Mouse (Mus musculus): Measurements from ENCODE around the gene Ndufb3.
A peak's percentile ranks its signal among the peaks of the same experiment; 100 is the strongest.
"Not testable (repeated sequence)": the region's sequence is repeated elsewhere in the genome, so short reads cannot be mapped to it uniquely, and the experiment has no call there.

The Ndufb3 gene

DNA sequence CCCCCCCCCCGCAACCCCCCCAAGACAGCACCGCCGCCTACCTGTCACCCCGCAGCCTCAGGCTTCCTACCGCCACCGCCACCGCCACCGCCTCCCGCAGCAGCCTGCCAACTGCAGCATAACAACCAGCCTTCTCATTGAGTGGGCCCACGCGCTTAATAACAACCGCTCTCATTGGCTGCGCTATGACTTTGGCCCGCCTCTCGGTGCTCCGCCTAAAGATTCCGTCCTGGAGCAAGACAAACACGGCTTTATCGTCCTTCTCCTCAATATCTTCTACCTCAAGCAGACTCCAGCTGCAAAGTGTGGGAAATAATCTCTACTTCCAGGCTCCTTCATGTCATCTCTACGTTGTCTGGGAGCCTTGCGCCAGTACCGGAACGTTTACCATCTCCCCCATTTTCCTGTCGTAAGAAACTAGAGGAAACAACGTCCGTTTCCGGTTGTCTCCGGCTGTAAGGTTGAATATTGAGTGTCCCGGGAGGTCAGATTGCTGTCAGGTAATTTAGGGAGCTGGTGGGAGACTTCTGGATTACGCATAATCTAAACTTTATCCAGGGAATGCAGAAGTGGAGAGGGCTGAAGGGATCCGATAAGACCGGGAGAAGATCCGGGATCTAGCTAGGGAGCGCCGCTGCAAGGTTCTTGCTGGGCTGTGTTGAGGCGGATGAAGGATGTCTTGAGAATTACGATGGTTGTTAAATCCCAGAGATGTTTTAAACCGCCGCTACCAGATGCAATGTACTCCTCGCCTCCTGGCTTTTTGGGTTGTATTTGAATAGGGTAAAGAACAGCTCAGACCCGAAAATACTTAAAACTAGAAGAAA is at the start of gene Ndufb3, which contains the start of gene Fam126b:
Gene Ndufb3, plus strand, starts transcription at position 214 of the 827 bp plus-strand sequence.
Gene Fam126b, minus strand, starts transcription at position 153 of the 827 bp plus-strand sequence.
- peak; percentile 86 for DNase-seq

DNA sequence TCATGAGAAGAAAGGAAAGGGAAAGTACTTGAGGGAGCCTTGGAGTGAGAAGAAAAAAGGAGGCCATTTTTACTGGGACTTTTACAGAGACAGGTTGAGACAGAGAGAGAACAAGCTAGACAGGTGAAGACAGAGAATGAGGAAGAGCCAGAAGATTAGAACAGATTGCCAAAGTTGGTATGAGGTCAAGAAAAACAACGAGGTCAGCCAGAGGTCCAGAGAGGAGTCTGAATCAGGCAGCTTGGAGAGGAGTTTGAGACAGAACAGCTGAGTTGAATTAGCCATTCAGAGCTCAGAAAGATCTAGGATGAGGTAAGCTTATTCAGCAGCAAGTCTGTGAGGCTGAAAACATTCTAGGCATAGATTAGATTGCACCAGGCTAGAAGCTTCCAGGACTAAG is 44.8 kb upstream of the Ndufb3 start:
- DNase-seq, result no peak

DNA sequence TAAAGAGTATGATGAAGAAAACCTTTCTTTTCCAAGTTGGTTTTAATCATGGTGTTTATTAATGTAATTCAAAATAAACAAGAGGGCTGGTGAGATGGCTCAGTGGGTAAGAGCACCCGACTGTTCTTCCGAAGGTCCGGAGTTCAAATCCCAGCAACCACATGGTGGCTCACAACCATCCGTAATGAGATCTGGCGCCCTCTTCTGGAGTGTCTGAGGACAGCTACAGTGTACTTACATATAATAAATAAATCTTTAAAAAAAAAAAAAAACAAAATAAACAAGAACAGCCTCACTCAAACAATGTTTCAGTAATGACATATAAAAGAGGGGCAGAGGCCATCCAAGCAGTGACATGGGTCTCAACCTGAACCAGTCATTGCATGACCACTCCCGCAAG is 25.8 kb upstream of the Ndufb3 start:
- not testable (repeated sequence) for DNase-seq

DNA sequence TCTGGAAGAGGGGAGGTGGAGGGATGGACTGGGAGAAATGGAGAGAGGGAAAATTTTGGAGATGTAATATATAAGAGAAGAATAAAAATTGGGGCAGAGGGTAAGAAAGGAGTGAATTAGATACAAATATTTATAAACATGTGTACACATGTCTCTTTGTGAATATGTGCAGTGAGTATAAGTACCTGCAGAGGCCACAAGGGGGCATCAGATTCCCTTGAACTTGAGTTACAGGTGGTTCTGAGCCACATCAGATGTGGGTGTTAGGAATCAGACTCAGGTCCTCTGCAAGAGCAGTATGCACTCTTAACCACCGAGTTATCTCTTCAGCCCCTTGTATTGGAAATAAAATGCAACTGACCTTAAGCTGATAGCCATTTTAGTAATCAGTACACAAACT is 23.7 kb upstream of the Ndufb3 start:
- DNase-seq, result peak; percentile 42

DNA sequence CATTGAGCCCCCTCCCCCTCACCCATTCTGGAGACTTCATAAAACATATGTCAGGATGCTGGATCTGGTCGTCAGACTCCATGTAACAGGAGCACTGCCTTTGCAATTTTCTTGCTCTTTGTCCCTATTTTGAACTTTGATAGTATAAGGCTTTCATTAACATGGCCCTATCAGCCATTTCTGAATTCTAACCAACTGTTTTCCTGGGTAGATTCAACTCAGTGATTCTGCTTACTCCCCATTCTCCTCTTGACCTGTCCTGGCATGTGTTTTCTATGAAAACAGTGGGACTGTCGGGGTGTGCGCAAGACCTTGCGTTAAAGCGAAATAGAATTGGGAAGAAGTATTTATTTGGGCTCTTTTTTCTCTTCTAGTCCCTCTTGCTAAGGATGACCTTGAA is 21.2 kb upstream of the Ndufb3 start:
- DNase-seq, result no peak

DNA sequence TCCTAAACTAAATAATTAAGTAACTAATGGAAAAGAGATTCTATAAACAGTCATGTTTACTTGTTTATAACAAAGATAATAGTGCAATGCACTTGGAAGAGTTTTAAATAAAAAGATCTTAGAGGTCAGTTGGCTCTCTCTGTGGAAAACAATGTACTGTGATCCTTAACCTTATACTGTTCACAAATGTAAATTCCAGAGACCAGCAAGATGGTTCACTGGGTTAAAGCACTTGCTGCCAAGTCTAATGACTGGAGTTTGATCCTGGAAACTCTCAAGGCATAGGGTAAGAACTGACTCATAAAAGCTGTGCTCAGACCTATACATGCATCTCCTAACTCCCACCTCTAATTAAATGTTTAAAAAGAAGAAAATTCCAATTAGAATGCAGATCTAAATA is 19.6 kb upstream of the Ndufb3 start:
- no peak for DNase-seq

DNA sequence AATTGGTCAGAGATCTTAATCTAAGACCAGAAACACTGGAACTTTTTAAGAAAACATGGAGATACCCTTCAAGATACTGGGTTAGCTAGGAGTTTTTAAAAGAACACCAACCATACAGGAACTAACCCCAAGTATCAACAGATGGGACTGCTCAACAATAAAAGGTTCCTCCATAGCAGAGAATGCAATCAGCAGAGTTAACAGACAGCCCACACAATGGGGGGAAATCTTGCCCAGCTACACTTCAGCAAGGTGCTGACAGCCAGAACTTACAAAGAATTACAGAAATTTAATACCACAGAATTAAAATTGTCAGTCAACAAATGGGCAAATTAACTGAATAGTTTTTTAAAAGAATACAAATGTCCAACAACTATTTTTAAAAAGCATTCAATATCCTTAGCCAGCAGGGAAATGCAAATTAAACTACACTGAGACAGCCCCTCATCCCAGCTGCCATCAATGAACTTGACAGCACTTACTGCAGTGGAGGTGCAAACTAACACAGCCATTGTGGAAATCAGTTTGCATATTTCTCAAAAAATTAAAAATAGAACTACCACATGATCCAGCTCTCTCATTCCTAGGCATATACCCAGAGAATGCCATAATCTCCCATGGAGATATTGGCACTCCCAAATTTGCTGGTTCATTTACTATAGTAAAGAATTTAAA is 17.6 kb upstream of the Ndufb3 start:
- DNase-seq, result no peak

DNA sequence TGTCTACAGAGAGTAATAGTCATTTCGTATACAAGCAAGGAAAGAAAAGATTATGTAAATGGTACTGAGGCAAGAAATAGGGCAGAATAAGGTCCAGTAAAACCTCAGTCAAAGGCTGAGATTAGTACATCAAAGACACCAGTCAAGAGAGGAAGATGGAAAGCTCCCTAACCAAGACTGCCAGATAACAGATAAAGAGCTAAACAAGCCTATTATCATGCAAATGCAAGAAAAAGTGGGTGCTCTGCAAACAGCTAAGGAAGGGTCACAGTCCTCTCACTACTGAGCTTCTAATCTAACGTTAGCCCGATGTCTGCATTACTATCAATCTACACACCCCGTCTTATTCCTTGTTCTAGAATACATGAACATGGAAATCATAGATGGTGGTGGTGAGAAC is 15.7 kb upstream of the Ndufb3 start:
- no peak for DNase-seq

DNA sequence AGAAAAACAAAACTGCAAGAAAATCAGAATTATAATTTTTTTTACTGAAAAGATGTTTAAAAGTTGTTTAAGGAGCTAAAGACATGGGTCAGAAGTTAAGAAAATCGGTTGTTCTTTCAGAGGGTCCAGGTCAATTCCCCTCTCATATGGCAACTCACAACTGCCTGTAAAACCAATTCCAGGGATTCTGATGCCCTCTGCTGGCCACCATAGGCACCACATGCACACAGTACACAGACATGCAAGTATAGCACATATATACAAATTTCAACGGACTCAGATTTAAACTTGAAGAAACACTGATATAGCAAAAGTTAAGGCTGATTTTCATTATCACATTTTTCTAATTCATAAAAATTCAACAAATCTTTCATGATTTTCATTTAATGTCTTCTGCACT is 7.0 kb upstream of the Ndufb3 start:
- DNase-seq, result peak; percentile 53

DNA sequence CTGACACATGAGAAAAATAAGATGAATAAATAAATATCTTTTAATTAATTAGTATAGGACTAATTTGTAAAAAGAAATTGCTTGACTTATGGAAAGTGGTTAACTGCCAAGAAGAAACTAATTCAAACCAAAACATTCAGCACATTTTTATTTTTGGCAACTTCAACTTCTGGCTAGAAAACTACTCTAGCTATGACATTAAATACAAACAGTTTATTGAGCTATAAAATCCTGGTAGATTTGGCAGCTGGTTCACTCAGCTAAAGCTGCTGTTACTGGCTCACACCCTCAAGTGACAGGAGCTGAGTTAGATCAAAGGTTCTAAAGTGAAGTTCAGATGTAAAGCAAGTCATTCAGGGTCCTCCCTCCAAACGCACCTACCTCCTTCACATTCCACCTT is 3.6 kb upstream of the Ndufb3 start:
- no peak for DNase-seq

DNA sequence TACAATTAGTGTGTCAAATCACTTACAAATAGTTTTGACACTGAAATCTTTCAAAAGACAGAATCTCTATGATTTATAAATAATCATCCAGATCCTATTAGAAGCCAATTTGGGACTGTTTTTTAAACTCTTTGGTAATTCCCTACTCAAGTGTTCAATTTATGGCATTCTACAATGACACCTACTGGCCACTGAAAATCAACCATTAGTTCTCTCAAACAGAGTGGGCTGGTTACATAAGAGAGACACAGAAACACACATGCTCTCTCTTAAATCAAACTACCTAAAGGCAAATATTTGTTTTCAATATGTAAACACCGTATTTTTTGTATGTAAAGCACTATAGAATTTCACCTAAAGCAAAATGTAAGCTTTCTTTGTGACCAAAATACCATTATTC is 1.9 kb upstream of the Ndufb3 start:
- no peak for DNase-seq

DNA sequence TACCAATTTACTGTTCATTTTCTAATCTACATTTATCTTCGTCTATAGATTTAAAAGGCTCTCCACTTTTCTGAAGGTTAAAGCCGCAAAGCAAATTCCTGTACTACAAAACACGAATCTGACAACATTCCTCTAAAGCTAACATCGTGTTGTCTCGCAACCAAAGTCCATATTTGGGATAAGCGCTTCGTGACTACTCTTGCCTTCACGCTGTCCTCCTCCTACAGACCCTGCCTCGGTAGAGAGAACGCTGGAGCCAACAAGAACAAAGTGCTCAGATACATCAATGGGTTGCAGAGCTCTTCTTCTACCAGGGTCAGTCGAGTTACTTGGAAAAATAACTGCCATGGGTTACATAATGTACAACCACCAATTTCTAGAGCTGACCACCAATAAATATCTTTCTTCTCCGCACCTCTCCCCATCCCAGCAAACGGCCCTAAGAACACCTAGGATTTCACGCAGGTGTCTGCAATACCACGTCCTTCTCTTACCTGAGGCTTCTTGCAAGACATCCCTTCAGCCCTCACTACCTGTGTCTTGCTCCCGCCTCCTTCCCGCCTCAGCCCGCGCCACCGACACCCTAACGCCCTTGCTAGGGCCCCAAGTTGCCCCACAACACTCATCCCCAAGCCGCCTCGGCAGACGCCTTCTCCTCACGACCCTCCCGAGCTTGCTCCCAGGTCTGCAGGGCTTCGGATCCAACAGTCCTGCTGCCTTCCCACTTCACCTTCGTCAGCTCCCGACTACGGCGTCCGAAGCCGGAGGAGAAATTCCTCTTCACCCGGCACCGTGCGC is 612 bp upstream of the Ndufb3 start:
- no peak for DNase-seq

DNA sequence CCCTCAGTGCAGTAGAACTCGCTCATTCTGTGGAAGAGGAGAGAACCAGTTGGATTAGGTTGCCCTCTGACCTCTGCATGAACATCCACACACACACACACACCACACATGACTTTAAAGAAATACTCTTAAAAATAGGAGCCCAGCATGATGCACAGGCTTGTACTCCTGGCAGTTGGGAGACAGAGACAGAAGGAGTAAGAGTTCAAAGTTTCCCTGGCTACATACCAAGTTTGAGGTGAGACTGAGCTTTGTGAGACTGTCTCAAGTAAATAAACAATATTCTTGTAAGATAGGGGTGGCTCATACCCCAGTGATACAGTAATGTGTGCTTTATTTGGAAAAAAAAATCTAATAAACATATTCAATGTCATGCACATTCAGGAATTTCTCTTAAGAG is 1.3 kb downstream of the Ndufb3 start:
- no peak for DNase-seq

DNA sequence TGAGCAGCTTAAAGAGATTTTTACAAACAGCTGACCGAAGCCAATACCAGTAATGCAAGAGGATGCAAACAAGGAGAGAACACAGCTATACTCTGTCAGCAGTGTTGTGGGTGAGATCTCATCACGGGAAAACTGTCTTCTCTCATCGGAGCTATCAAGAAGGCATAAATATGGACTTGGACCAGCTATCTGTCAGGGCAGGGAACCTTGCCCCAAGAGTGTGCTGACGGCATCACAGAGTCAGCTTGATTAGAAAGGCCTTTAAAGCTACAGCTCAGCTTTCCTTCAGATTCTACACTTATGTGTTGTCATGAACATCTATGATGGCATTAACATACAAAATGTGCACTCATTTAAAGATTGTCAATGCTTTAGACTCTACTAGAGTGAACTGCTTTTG is 16.5 kb downstream of the Ndufb3 start:
- DNase-seq, result no peak

DNA sequence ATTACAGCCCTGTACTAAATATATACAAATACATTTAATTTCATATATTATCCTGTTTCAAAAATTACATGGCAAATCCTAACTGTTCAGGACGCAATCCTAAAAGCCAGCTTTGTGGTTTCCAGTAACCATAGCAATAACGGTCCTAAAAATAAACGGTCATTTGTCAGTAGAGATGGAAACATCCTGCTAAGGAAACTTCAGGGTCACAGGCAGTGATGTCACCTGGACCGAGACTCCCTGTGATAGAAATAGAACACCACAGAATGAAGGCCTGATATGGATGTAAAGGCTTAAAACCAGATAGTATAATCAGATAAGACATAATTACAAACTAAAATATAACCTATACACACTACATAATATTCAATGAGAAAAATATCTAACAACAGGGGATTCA is 17.6 kb downstream of the Ndufb3 start:
- DNase-seq, result no peak

DNA sequence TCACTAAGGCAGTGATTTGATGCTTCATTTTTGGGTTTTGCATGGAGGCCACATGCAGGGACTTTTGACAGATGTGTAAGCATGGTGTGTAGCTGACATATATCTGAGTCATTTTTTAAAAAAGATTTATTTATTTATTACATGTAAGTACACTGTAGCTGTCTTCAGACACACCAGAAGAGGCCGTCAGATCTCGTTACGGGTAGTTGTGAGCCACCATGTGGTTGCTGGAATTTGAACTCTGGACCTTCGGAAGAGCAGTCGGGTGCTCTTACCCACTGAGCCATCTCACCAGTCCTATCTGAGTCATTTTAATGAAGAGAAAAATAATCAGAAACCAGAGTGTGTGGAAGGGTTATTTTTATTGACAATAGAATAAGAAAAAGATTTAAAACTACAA is 23.4 kb downstream of the Ndufb3 start:
- DNase-seq, result not testable (repeated sequence)

DNA sequence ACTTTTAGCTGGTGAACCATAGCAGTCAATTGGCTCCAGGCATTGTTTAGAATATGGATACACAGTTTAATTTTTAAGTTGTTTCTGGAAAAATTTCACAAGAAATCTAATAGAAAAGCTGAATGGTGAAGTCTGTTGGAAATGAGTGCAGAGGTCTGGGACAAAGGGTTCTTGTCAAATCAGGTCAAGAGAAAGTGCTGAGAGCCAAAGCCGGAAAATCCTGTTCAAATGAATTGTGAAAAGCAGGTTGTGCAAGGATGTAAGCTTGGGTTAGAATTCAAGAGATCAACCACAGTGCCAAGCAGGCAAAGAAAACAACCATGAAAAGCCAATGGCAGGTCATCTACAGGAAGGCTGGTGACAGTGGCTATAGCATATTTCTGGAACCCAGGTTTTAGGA is 24.0 kb downstream of the Ndufb3 start:
- DNase-seq, result no peak

DNA sequence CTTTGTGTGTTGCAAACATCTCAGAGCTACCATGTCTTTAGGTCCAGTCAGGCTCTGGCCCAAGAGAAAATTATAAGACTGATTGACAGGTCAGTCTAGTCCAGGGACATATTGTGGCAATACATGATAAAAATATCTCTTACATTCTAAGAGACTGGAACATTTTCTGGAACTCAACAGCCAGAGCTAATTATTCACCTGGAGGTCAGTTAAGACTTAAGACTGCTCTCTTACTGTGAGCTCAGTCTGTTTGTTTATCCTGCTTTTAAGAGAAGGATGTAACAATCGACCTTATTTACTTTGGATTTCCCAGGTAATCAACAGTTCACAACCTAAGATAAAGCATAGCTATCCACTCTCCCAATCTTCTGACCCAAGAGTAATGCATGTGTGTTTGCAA is 24.4 kb downstream of the Ndufb3 start:
- no peak for DNase-seq

DNA sequence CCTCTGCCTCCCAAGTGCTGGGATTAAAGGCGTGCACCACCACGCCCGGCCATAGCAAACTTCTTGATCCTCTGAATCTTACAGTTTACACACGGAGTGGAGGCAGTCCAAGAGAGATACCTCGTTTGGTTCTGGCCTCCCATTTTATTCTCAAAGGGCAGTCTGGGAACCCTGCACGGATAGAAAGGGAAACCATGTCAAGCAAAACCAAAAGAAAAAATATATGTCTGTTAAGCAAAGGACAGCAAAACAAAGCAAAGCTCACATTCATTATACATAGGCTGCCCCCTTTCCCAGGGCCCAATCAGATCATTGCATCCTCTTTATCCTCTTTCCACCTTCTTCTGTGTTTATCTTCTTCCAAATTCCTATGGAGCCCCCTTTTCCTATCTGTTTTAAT is 27.6 kb downstream of the Ndufb3 start:
- no peak for DNase-seq

DNA sequence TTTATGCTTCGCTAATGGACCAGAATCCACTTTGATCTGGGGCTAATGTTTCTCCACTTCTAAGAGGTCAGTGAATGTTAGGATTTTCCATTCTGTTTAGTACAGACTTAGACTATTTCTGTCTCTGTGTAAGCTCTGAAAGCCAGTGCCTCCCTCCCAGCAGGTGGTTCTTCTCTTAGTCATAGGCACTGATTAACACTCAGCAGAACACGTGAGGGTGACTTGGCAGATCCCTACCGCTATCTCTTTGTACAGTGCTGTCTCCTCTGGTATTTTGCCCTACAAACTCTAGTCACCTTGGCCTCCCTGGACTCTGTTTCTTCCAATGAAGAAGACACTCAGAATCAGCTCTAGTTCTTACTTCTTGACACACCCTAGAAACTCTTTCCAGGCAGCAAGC is 28.2 kb downstream of the Ndufb3 start:
- no peak for DNase-seq

DNA sequence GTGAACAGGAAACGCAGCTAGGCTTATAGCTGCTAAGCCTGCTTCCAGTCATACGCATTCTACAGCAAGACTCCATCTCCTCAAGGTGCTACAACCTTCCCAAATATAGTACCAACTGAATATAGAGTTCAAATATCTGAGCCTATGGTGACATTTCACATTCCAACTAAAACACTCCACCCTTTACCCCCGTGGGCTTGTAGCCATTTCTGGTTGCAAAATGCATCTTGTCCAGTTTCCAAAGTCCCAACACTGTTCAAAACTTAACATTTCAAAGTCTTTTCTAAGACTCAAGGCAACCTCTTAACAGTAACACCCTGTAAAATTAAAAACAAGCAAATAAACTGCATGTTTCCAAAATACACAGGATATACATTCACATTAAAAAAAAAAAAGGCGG is 29.0 kb downstream of the Ndufb3 start:
- no peak for DNase-seq

DNA sequence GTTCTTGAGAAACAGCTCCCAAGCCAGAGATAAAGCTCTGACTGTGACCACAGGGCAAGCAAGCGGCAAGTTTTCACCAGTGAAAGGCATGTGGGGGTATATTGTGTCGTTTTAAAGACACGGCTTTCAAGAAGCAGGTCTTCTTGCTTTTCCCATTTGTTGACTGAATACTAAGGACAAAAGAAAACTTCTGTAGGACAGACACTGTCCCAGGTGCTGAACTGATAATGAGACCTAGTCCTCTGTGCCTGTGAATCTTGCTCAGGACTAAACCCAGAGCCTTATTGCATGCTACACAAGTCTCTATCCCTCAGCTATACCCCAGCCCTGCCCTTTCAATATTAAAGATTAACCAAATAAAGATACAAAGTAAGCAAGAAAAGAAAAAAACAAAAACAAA is 30.0 kb downstream of the Ndufb3 start:
- DNase-seq, result no peak

DNA sequence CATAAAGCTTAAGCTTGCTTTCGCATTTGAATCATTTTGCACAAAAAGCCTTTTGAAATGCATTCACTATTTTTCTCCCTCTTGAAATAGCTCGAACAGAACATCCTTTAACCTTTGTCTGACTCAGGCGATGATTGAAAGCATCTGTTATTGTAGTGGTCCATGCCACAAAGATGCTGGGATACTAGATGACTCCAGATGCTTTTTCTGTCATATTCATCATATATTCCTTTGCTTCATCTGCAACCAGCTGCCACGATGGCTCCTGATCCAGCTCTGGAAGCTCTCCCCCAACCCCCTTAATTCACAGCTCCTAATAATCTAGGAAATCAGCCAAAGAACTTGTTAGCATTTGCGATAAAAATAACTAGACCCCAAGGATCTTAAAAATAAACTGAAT is 30.9 kb downstream of the Ndufb3 start:
- DNase-seq, result no peak
